Mouse (Mus musculus): ENCODE measurements around the gene Pom121l12. TPM values are rescaled to one million over a fixed set of nuclear protein-coding genes. Genes with fewer than 3 reads are reported as not detected.

Pom121l12 gene
- not detected in 2 replicates for polyA plus RNA-seq (2012; rRNA removed)

DNA sequence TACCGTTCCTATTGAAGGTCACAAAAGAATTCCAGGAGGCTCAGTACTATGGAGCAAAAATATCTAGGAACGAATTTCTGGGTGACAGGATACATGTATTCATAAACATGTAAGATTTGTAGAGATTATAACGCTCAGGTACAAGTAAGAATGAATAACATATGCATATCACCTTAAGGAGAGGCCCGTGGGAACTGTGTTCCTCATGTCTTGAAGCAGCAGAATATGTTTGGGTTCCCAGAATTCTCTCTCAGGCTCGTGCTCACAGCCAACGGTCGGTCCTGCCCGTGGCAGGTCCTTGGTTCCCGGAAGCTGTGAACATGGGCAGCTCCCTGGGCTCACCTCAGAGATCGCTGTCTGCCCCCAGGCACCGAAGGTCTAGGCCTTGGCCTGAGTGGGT lies at the start of gene Pom121l12:
Pom121l12 (plus strand) TSS at position 301 of the 400 bp plus-strand sequence.
- Histone ChIP-seq H3K27ac (ENCODE audit: insufficient read depth, low read depth, low read length) (no peak within 1 kb of the TSS), H3K27me3 (ENCODE audit: control insufficient read depth, insufficient read depth, low read length) (no peaks in the 10 kb centered on the region), H3K4me1 (ENCODE audit: control insufficient read depth, insufficient read depth, insufficient read length, low read length) (no peaks in the 10 kb centered on the region), H3K4me3 (ENCODE audit: low read depth, low read length) (no peak within 1 kb of the TSS), H3K36me3 (ENCODE audit: control insufficient read depth, insufficient read depth, low read length) (no peaks in the 10 kb centered on the region)
- no peak for TF ChIP-seq POLR2A (IDR thresholded peaks at IDR 0.05; ENCODE audit: low read depth, low read length)
- TF ChIP-seq CTCF (IDR thresholded peaks at IDR 0.05; ENCODE audit: extremely low read depth, insufficient read length, insufficient replicate concordance, low read depth, low read length), result no peak
- 82% methylated on average over 11 of the region's 11 CpGs for WGBS

DNA sequence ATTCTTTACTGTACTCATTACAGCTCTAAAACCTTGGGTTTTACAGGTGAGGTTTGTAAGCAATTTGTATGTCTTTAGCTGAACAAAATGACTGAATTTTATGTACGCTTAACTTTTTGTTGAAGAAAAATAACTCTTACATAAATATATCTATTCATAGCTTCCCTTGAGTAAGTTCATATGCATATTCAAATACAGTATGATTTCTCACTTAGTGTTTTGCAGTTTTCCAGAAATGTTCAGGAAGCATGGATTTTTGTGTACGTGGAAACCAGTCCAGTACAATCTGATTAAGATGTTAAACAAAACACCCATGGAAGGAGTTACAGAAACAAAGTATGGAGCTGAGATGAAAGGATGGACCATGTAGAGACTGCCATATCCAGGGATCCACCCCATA lies 12.8 kb downstream of the Pom121l12 start:
- no peak overlapping the region for H3K4me3 ChIP-seq (ENCODE audit: low read depth, low read length)
- no peaks in the 10 kb centered on the region for H3K27me3 ChIP-seq (ENCODE audit: control insufficient read depth, insufficient read depth, low read length)
- no peaks in the 10 kb centered on the region for H3K4me1 ChIP-seq (ENCODE audit: control insufficient read depth, insufficient read depth, insufficient read length, low read length)
- 85% methylated on average over 2 of the region's 2 CpGs for WGBS
- TF ChIP-seq CTCF (IDR thresholded peaks at IDR 0.05; ENCODE audit: extremely low read depth, insufficient read length, insufficient replicate concordance, low read depth, low read length), result no peak
- TF ChIP-seq POLR2A (IDR thresholded peaks at IDR 0.05; ENCODE audit: low read depth, low read length), result no peak
- H3K27ac ChIP-seq (ENCODE audit: insufficient read depth, low read depth, low read length), result no peak overlapping the region
- H3K36me3 ChIP-seq (ENCODE audit: control insufficient read depth, insufficient read depth, low read length), result no peaks in the 10 kb centered on the region

Measured in small intestine, adult 2 months (tissue).